Mouse (Mus musculus) CH12.LX (cell line): ENCODE results near the gene Nfx1.

Experiments used
- CTCF ChIP-seq, 2 experiments: IDR thresholded peaks in 1 of 2; conservative IDR thresholded peaks in 1 of 2; 2 replicates each; pipeline ENCODE4 v1.5.1; 2011 to 2012; ENCODE audit warnings: low read depth in 2 of 2, low read length in 2 of 2, improper control_type of control experiment in 1 of 2, inconsistent platforms in 1 of 2, mild to moderate bottlenecking in 1 of 2, moderate library complexity in 1 of 2
- ELF1 ChIP-seq: IDR thresholded peaks from 2 replicates; pipeline ENCODE4 v1.6.1; 2014; ENCODE audit warnings: low read depth, mild to moderate bottlenecking, inconsistent platforms, low read length, improper control_type of control experiment
- GABPA ChIP-seq: IDR thresholded peaks from 2 replicates; pipeline ENCODE4 v1.6.1; 2012; ENCODE audit warnings: low read depth, low read length, improper control_type of control experiment, inconsistent platforms; ENCODE audit not compliant: insufficient replicate concordance
- POLR2A ChIP-seq: IDR thresholded peaks from 2 replicates; pipeline ENCODE4 v1.6.1; 2011; ENCODE audit warnings: low read depth, mild to moderate bottlenecking, improper control_type of control experiment, low read length

GRCm38 (mm10) chr4:40997916-40998315 is 27.2 kb downstream of the Nfx1 start:
- no peak for TF ChIP-seq CTCF (conservative IDR thresholded peaks at IDR 0.05 in 1 of 2, IDR thresholded peaks at IDR 0.05 in 1 of 2; ENCODE audit: low read depth in 2 of 2, low read length in 2 of 2)
- no peak for TF ChIP-seq ELF1
- no peak for TF ChIP-seq GABPA
- no peak for TF ChIP-seq POLR2A
